Mouse (Mus musculus) thymus, postnatal 14 days (tissue): ENCODE measurements around the gene Cxadr.
A peak's percentile ranks its signal among the peaks of the same experiment; 100 is the strongest.

ENCODE experiments used
- DNase-seq: peaks from one replicate; pipeline ENCODE4 v3.0.0; 2021

The Cxadr gene

DNA sequence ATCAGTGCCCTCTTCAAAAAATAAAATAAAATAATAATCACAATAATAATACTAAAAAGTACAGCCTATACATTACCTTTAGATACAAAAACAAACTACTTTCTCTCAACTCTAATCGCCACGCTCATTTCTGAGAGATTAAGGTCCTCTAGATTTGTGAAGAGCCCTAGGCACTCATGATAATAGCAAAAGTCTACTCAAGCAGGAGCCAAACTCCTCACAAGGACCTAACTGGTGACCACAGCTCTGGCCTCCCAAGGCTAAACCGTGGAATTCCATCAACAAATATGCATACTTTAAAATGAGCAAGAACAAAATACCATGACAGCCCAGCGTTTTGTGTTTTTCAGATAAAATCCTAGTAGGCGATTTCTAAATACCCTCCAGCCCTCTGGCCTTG, 71.5 kb downstream of the Cxadr start:
- DNase-seq, result no peak

DNA sequence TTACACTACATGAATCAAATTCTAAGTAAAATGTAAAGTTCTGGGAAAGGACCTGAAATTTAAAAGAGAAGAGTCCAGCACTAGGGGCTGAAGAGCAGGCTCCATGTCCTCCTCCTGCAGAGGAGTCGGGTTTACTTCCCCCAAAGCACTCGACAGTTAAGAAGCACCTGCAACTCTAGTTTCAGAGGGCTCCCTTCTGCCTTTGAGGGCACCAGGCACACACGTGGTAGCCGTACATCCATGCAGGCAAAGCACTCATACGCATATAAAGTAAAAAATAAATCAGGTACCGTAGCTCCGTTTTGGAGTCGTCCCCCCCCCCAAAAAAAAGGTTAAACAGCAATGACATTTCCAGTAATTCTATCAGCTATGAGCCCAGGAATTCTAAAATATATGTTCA, 72.5 kb downstream of the Cxadr start:
- DNase-seq, result peak; percentile 51

DNA sequence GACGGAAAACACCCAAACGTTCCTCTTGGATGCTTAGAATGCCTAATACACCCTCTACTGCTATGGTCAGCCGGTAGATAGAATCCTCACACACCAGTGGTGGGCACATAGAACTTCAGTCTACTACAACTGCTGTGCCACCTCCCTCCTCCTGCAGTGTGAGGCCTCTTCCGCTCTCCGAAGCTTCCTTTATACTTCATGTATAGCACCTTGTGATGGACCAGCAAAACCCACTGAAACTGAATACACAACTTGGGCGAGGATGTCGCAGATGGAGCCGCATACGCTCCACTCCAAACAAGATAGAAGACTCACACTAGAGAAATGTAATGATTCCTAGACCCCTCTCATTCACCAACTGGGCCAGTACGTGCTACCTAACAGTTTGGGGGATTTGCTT, 73.9 kb downstream of the Cxadr start:
- DNase-seq, result peak; percentile 49

GRCm38 (mm10) chr16:78375821-78376691, 74.8 kb downstream of the Cxadr start:
- DNase-seq, result peak; percentile 78

DNA sequence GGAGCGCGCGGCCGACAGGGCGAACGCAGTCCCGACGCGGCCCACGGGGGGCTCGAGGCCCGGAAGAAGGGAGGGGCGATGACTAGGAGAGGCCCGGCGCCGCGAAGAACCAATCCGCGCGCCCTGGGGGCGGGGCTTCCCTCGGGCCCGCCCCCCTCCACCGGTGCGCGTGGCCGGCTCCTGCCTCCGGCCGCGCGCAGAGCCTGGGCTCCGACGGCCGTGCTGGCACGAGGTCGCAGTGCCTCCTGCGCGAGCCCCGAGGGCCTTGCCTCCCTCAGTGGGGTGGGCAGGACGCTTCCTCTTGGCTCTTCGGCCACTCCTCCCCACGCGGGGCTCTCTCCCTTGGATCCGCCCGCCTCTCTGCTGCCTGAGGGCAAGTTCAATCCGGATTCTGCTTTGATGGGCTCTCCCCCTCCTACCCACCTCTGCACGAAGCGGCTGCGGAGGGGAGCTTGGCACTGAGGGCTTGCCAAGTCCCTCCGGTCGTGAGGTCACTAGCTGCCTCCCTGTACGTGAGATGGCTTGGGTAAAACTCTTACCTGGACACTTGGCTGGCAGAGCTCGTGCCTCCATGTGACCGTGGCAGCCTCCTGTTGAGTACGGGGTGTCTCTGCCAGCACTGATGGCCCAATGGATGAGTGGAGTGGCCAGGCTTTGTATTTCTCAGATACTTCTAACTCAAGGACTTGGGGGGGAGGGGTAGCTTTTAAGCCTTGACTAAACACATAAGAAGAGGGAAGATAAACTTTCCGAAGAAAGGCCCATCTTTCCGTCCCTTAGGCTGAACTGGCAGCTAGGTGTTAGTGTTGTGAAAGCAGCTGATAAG, 75.7 kb downstream of the Cxadr start, which contains the start of gene Btg3:
Btg3 (minus strand) TSS at position 448 of the 826 bp plus-strand sequence.
- DNase-seq, result peak; percentile 93

DNA sequence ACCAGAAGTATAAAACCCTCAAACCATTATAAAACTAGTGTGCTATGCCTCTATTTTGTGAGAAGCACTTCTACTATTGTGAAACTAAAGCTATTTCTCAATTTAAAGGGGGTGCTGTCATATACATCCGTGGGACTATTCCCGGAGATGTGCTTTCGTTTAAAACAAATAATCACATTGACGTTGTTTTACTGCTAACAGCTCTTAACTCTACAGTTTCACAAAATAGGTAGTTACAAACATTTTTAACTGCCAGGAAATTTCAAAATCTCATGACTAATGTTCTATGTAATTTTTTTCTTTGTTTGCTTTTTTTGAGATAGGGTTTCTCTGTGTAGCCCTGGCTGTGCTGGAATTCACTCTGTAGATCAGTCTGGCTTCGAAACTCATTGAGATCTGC, 77.2 kb downstream of the Cxadr start:
- DNase-seq, result no peak

DNA sequence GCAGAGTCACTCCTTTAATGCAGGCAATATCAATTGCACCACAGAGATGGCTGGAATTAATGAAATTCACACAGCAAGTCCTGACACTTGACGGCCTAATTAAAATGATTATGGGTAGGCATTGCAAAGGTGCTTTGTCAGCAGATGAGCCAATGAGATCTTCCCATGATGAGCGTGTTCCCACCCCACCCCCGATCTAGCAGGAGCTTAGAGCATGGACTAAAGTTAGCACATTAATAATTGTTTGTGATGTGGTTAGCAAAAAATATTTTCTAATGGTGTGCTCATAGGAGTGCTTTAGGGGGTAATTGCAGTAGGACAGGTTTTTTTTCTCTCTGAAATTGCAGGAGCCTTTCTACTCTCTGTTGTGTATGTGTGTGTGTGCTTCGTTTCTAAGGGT, 87.8 kb downstream of the Cxadr start:
- DNase-seq, result no peak

- DNase-seq, result no peak
Observed at GRCm38 (mm10) chr16:78389986-78390385, 88.7 kb downstream of the Cxadr start.

- no peak for DNase-seq
Observed at GRCm38 (mm10) chr16:78391354-78391753, 90.1 kb downstream of the Cxadr start.

- DNase-seq, result no peak
Observed at GRCm38 (mm10) chr16:78398734-78399133, 97.4 kb downstream of the Cxadr start.

GRCm38 (mm10) chr16:78399423-78399822, 98.1 kb downstream of the Cxadr start:
- DNase-seq, result no peak

DNA sequence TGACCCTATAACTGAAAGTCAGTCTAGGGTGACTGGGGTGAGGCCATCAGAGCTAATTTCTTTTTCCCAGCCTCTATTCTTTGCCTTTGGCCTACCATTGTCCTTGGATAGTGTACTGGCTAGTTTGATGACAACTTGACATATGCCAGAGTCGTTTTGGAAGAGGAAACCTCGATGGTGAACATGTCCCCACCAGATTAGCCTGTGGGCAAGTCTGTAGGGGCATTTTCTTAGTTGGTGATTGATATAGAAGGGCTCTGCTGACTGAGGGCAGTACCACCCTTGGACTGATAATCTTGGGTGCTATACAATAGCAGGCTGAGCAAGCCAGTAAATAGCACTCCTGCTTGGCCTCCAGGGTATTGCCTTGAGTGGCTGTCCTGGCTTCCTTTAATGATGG, 101.0 kb downstream of the Cxadr start:
- no peak for DNase-seq

DNA sequence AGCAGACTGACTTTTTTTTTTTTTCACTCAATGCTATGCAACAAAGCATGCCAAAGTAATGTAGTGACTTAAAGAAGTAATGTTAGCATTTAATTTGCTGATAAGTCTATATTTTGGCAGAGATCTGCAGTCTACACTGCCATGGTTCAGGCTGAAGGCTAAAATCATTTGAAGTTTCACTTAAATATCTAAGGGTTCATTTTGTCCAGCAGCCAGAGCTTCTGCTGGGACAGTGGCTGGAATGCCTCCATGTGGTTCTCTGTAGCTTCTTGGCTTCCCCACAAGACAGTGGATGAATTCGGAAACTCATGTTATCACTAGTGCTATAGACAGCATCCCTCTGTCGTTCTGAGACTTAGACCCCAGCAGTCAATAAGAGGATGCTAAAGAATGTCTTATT, 105.4 kb downstream of the Cxadr start:
- no peak for DNase-seq

- DNase-seq, result no peak
Observed at GRCm38 (mm10) chr16:78407855-78408254, 106.6 kb downstream of the Cxadr start.
